Mouse (Mus musculus): ENCODE results near the gene Il10rb. TPM values are rescaled to one million over a fixed set of nuclear protein-coding genes. Genes with fewer than 3 reads are reported as not detected.

Il10rb gene
- polyA plus RNA-seq, 1 experiment from 2014 or later, result 7.0 TPM

DNA sequence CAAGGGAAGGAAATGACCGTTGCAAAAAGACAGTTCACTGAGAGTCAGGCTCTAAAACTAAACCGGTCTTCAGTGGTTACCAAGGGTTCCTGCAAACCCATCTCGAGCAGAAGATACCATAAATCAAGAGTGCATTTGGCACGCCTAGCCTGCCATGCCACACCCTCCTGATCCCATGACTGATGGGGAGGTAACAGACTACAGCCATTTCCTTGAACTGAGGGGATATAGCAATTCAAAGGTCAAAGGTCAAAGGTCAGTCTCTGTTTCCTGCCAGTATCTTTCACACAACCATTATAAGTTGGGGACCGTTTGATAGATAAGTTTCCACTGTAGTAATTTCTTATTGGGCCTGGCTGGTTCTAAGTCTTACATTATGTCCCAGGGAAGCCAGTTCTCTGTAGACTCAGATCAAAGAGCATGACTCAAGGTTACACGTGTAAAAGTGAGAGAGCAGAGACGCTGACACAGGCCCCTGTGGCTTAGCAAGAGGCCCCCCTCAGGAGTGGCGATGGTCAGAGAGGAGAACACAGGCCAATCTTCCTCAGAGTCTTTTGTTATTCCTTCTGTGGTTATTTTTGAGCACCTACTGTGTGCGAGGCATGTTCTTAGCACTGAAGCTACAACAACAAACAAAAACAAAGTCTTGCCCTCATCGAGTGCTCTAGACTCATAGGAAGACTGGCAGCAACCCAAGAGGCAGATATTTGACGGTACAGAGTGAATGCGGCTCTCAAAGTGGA lies 7.3 kb downstream of the Il10rb start:
- no peaks in the 10 kb centered on the region for H3K9me3 ChIP-seq (replicated peaks)
- 45% methylated on average over 12 of the region's 12 CpGs for WGBS
- no peak for DNase-seq (ENCODE audit: low spot score)
- H3K36me3 ChIP-seq, result no peaks in the 10 kb centered on the region
- peaks cover 21% of the 10 kb centered on the region for H3K4me1 ChIP-seq
- no peak overlapping the region for H3K4me3 ChIP-seq
- H3K27ac ChIP-seq, result no peak overlapping the region
- no peaks in the 10 kb centered on the region for H3K27me3 ChIP-seq (ENCODE audit: low read depth, poor library complexity, severe bottlenecking)

DNA sequence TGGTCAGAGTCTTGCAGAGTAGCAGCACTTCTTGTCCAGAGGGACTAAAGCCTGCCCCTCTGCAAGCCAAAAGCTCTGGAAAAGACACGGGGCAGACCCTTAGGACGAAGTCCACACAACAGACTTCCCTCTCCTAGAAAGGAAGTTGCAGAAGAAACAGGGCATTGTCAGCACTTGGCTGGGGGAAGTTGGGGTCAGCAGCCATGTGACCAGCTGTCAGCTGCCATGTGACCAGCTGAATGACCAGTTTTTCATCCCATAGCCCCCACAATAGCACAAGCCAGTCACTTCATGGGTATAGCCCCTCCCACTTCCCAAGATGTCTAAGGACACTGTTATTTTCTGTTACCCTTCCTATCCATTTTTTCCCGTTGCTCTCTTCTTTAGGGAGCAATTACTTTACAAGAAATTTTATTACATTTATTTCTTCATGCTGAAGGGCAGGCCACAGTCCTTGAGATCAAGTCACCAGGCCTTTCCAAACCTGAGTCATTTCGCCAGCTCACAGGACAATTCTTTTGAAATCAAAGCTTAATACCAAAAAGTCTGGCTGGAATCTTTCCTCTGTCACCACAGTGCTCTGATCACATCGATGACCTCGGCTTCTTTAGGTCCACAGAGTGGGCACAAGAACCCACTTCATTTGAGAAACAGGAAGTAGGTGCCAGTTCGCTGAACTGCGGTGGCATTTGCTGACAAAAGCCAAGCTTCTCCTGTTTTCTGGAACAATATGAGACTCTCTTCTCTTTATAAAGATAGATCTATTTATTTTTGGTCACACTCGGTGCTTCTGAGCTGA lies 9.6 kb downstream of the Il10rb start:
- Histone ChIP-seq H3K36me3 (peaks cover 4% of the 10 kb centered on the region; the same call in 1 of the 2 replicates), H3K27me3 (ENCODE audit: low read depth, poor library complexity, severe bottlenecking) (no peaks in the 10 kb centered on the region), H3K4me1 (peaks cover 16% of the 10 kb centered on the region), H3K9me3 (replicated peaks) (no peaks in the 10 kb centered on the region), H3K27ac (no peak overlapping the region), H3K4me3 (no peak overlapping the region)
- no peak for DNase-seq (ENCODE audit: low spot score)
- WGBS, result 92% methylated on average over 9 of the region's 9 CpGs

DNA sequence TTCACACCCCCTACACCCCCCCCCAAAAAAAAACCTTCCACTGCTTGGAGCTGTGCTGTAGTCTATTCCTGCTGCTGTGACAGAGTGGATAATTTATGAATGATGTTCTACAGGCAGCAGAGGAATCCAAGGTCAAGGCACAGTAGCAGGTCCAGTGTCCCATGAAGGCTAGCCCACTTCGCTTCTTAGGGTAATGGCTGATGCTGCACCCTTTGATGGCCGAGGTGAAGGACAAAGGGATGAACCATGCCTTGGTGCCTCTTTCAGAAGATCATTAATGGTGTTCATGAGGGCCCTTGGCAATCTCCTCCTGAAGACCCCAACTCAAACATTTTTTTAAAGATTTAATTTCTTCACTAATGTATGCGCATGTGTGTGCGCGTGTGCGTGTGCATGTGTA lies 10.4 kb downstream of the Il10rb start:
- H3K36me3 ChIP-seq, result peaks cover 7% of the 10 kb centered on the region
- DNase-seq (ENCODE audit: low spot score), result no peak
- no peaks in the 10 kb centered on the region for H3K9me3 ChIP-seq (replicated peaks)
- peaks cover 10% of the 10 kb centered on the region; the same call in 1 of the 2 replicates for H3K4me1 ChIP-seq
- no peaks in the 10 kb centered on the region for H3K27me3 ChIP-seq (ENCODE audit: low read depth, poor library complexity, severe bottlenecking)
- 96% methylated on average over 6 of the region's 6 CpGs for WGBS
- H3K4me3 ChIP-seq, result no peak overlapping the region
- H3K27ac ChIP-seq, result no peak overlapping the region

DNA sequence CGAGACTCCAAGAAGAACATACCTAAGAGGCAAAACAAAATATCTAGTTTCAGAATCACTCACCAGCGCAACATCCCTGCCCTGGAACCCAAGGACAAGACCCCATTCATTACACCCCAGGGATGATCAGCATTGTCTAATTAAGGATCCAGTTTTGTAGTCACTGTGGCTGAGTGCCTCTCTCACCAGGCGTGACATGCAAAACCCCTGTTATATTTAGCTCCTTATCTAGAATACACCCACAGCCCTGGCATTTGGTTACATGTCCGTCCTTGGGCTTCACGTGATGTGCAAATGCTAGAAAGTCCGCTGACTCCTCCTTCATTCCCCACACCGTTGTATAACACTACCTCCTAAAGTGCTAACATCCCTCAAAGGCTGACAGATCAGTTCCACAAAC lies 11.0 kb downstream of the Il10rb start:
- Histone ChIP-seq H3K4me3 (no peak overlapping the region), H3K9me3 (replicated peaks) (no peaks in the 10 kb centered on the region), H3K27me3 (ENCODE audit: low read depth, poor library complexity, severe bottlenecking) (no peaks in the 10 kb centered on the region), H3K27ac (no peak overlapping the region), H3K36me3 (peaks cover 9% of the 10 kb centered on the region), H3K4me1 (peaks cover 10% of the 10 kb centered on the region; the same call in 1 of the 2 replicates)
- WGBS, result 88% methylated on average over 7 of the region's 7 CpGs
- no peak for DNase-seq (ENCODE audit: low spot score)

DNA sequence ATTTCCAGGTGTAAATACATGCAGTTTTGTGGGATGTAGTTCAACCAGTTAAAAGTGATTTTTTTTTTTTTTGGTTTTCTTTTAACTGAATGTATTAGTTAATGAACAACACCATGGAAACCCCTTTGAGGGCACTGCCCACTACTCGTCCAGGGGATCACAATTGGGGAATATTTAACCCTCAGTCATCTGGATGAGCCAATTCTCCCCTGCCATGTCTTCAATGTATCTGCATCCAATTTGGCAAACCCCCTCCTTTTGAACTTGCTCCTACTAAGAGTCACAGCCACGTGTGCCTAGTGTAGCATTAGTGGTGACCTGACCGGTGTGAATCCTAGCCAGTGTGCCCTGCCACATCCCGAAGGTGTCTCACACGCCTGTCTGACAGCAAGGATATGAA lies 12.6 kb downstream of the Il10rb start:
- no peak overlapping the region for H3K27ac ChIP-seq
- 0 out of 2 replicates have a peak, but pooled peaks cover 1% of the 10 kb centered on the region for H3K4me1 ChIP-seq
- H3K27me3 ChIP-seq (ENCODE audit: low read depth, poor library complexity, severe bottlenecking), result no peaks in the 10 kb centered on the region
- H3K9me3 ChIP-seq (replicated peaks), result no peaks in the 10 kb centered on the region
- DNase-seq (ENCODE audit: low spot score), result no peak
- H3K36me3 ChIP-seq, result peaks cover 9% of the 10 kb centered on the region
- H3K4me3 ChIP-seq, result no peak overlapping the region
- WGBS, result 83% methylated on average over 5 of the region's 5 CpGs

DNA sequence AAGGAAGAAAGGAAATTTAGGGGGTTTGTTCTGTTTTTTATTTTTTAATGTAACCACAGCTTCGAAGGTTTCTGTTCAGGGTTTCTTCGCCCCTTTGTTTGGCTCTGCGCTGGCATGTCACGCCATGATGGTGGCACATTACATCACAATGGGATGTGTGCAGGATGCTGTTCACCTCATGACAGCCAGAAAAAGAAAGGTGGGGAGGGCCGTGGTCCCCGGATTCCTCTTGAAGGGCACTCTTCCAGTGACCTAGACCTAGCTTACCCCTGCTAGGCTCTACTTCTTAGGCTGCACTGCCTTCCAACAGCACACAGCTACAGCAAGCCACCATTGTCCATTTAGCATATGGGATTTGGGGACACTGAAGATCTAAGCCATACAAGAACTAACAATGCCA lies 19.9 kb downstream of the Il10rb start:
- H3K36me3 ChIP-seq, result peaks cover 14% of the 10 kb centered on the region
- no peak for DNase-seq (ENCODE audit: low spot score)
- H3K4me3 ChIP-seq, result no peak overlapping the region
- H3K27ac ChIP-seq, result no peak overlapping the region
- no peaks in the 10 kb centered on the region for H3K27me3 ChIP-seq (ENCODE audit: low read depth, poor library complexity, severe bottlenecking)
- WGBS, result 93% methylated on average over 6 of the region's 6 CpGs
- peaks cover 14% of the 10 kb centered on the region for H3K4me1 ChIP-seq
- H3K9me3 ChIP-seq (replicated peaks), result no peaks in the 10 kb centered on the region

DNA sequence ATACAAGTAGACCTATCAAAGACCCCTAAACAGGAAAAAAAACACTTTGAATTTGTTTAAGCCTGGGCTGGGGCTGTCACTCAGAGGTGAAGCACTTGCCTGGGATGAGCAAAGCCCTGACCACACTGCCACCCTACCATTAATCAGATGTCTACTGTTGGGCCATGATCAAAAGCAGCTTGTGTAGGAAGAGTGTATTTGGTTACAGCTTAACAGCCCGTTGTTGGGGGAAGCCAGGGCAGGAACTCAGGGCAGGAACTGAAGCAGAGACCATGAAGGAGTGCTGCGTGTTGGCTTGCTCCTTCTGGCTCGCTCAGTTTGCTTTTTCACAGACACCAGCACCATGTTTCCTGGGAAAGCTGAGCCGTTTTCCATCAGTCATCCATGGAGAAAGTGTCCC lies 20.6 kb downstream of the Il10rb start:
- Histone ChIP-seq H3K27me3 (ENCODE audit: low read depth, poor library complexity, severe bottlenecking) (no peaks in the 10 kb centered on the region), H3K9me3 (replicated peaks) (no peaks in the 10 kb centered on the region), H3K27ac (no peak overlapping the region), H3K36me3 (peaks cover 9% of the 10 kb centered on the region; the same call in 1 of the 2 replicates), H3K4me1 (peaks cover 14% of the 10 kb centered on the region), H3K4me3 (no peak overlapping the region)
- no peak for DNase-seq (ENCODE audit: low spot score)
- 82% methylated on average over 4 of the region's 4 CpGs for WGBS

DNA sequence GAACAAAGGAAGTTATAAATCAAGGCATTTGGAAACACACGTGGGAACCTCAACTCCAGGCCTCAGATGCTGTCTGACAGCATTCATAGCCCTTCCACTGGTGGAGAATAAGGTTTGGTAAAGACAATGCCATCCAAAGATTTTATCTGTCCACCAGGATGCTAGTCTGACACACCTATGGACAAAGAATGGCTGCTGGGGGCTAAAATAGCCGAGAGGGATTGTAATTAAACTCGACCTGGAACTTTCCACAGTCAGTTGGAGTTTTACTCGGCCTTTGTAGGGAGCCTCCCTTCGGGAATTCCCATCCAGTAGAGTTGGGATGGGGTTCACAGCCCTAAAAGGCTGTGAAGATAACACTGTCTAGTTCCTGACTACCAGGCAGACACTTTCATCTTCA lies 21.5 kb downstream of the Il10rb start:
- H3K4me1 ChIP-seq, result peaks cover 14% of the 10 kb centered on the region
- no peak overlapping the region for H3K4me3 ChIP-seq
- WGBS, result 72% methylated on average over 5 of the region's 5 CpGs

DNA sequence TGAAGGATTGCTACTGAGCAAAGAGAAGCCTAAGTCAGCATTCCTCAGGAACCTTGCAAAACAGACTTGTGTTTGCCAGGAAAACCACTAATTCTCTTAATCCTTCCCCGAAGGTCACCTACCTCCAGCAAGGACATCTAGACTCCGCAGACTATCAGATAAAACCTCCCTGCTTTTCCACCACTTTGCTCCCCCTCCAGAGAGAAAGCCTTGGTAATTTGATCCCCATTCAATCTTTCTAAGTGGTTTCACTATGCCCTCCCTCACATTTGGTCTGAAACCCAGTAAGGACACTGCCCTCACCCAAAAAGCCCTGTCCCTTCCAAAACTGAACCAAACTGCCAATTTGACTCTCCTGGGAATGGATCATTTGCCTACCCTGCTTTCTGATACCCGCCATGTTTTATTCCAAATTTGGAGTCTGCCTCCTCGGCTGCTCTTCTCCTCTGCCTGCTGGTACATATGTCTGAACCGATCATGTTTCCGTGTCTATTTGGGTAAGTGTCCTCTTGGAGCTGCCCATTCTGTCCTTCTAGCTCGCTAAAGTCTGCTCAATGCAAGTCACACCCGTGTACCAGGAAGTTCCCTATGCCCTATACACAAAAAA lies 22.4 kb downstream of the Il10rb start:
- no peaks in the 10 kb centered on the region for H3K27me3 ChIP-seq (ENCODE audit: low read depth, poor library complexity, severe bottlenecking)
- no peak overlapping the region for H3K4me3 ChIP-seq
- no peak overlapping the region for H3K27ac ChIP-seq
- peaks cover 14% of the 10 kb centered on the region for H3K4me1 ChIP-seq
- no peak for DNase-seq (ENCODE audit: low spot score)
- H3K9me3 ChIP-seq (replicated peaks), result no peaks in the 10 kb centered on the region
- peaks cover 9% of the 10 kb centered on the region; the same call in 1 of the 2 replicates for H3K36me3 ChIP-seq
- WGBS, result 71% methylated on average over 8 of the region's 8 CpGs

More for the DNA sequence above, 21.5 kb downstream of the Il10rb start:
- Histone ChIP-seq H3K27ac (no peak overlapping the region), H3K9me3 (replicated peaks) (no peaks in the 10 kb centered on the region), H3K36me3 (peaks cover 9% of the 10 kb centered on the region; the same call in 1 of the 2 replicates), H3K27me3 (ENCODE audit: low read depth, poor library complexity, severe bottlenecking) (no peaks in the 10 kb centered on the region)
- DNase-seq (ENCODE audit: low spot score), result no peak

DNA sequence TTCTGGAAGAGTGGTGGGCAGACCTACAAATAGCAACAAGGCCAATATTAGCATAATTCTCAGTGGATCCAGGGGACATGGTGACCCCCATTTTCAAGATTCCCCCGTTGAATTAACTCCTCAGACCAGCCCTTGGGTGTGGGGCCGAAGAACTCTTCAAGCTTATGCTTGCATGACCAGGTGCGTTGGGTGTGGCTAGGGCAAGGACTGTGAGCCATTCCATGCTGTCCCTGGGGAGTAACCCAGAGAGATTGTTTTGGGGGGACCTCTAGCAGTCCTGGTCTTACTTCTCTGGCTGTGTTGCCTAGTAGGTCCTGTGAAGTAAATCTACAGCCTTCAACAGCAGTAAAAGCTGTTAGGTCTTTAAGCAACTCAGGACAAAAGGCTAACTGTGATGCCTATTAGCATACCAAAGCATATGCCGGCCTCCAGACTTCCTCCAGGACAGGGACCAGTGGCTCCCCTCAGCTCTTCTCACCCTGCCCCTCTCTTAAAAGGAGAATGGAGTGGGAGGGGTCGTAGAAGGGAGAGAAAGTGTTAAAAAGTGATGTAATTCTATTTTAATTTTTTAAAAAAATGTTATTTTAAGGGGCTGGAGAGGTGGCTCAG lies 26.9 kb downstream of the Il10rb start:
- H3K4me1 ChIP-seq, result peaks cover 9% of the 10 kb centered on the region
- no peak overlapping the region for H3K4me3 ChIP-seq
- no peak overlapping the region for H3K27ac ChIP-seq
- 35% methylated on average over 5 of the region's 5 CpGs for WGBS
- H3K36me3 ChIP-seq, result no peaks in the 10 kb centered on the region
- H3K27me3 ChIP-seq (ENCODE audit: low read depth, poor library complexity, severe bottlenecking), result no peaks in the 10 kb centered on the region
- DNase-seq (ENCODE audit: low spot score), result no peak
- H3K9me3 ChIP-seq (replicated peaks), result no peaks in the 10 kb centered on the region

DNA sequence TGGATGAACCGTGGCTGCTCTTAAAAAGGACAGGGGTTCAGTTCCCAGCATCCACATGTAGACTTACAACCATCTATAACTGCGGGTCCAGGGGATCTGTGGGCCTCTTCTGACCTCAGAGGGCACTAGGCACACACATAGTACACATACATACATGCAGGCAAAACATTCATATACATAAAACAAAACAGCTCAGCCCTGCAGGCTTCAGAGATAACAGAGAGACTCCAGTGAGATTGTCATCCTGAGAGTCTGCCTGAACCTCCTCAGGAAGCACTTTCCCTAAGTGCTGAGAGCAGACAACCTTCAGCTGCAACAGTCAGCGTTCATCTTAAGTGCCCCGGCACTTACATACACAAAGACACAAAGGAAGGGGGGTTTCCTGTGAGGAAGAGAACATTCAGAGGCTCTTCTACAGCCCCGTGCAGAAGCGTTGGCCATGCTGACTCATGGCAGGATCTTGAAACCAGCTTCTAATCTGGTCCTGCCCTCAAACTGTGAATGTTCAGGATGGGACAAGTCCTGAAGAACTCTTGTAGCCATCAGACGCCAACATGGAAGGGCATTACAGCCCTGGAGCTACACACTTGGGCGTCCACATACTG lies 27.5 kb downstream of the Il10rb start:
- Histone ChIP-seq H3K27me3 (ENCODE audit: low read depth, poor library complexity, severe bottlenecking) (no peaks in the 10 kb centered on the region), H3K9me3 (replicated peaks) (no peaks in the 10 kb centered on the region), H3K4me1 (peaks cover 3% of the 10 kb centered on the region), H3K36me3 (no peaks in the 10 kb centered on the region), H3K4me3 (no peak overlapping the region), H3K27ac (no peak overlapping the region)
- DNase-seq (ENCODE audit: low spot score), result no peak
- 62% methylated on average over 8 of the region's 8 CpGs for WGBS

DNA sequence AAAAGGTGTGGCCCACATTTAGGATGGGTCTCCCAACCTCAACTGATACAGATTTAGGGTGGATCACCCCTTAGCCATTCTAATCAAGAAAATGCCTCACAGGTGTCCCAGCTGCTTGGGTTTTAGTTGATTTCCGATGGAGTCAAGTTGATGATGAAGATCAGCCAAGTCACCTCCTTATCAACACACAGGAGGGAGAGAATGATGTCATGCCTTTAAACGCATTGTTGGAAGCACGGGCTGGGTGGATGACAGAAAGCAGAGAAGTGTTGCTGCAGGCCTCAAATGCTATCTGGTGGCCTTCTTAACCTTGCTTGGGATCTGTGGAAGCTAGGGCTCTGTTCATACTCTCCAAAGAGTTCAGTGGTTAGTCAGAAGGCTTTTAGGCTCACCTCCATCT lies 28.2 kb downstream of the Il10rb start:
- Histone ChIP-seq H3K4me3 (no peak overlapping the region), H3K27ac (no peak overlapping the region), H3K9me3 (replicated peaks) (no peaks in the 10 kb centered on the region), H3K4me1 (0 out of 2 replicates have a peak, but pooled peaks cover 2% of the 10 kb centered on the region), H3K36me3 (no peaks in the 10 kb centered on the region), H3K27me3 (ENCODE audit: low read depth, poor library complexity, severe bottlenecking) (no peaks in the 10 kb centered on the region)
- WGBS, result 87% methylated on average over 3 of the region's 3 CpGs
- no peak for DNase-seq (ENCODE audit: low spot score)

Measured in limb, embryonic 10.5 days (tissue).